Comparison of ENCODE assay signal across 18 mouse cellular contexts in genomic region chr4:63862092-63862697, GRCm38 (mm10). TPM values are rescaled to one million over a fixed set of nuclear protein-coding genes. Genes with fewer than 3 reads are reported as not detected.
DNase-seq lines count a peak whose midpoint lies in the region; ATAC-seq and TF ChIP-seq lines count a peak whose summit lies in the region.
"Had no signal": no experiment of that assay in that cellular context is flagged by ENCODE, and none has a peak within 500 bp of the region (broad histone marks: within the 10 kb centered on the region; RNA-seq: fewer than 3 reads in every experiment).

No protein-coding gene starts in this region.

- no peak overlapping the region for H3K9ac ChIP-seq in forebrain, embryonic 14.5 days (ENCODE audit: low read length)
- H3K9ac ChIP-seq in lung, embryonic 14.5 days, result no peak overlapping the region
- H3K9ac ChIP-seq: liver, postnatal 0 days had no signal

- no peak for TF ChIP-seq POLR2A in lung, adult 2 months (IDR thresholded peaks at IDR 0.05; ENCODE audit: borderline replicate concordance, extremely low read depth, low read depth, low read length)
- no peak for TF ChIP-seq POLR2A in myocyte (IDR thresholded peaks at IDR 0.05; ENCODE audit: insufficient read length, low read depth)

- H3K36me3 ChIP-seq in forebrain, embryonic 14.5 days (ENCODE audit: control insufficient read depth, insufficient read depth, low read length), result no peaks in the 10 kb centered on the region
- no peaks in the 10 kb centered on the region for H3K36me3 ChIP-seq in forebrain, embryonic 10.5 days (replicated peaks)
- H3K36me3 ChIP-seq in lung, embryonic 14.5 days (ENCODE audit: insufficient read depth), result no peaks in the 10 kb centered on the region
- H3K36me3 ChIP-seq in myocyte (ENCODE audit: control insufficient read depth, insufficient read depth), result no peaks in the 10 kb centered on the region

- no peak overlapping the region for H3K27ac ChIP-seq in forebrain, embryonic 14.5 days (ENCODE audit: low read depth, low read length)
- H3K27ac ChIP-seq in forebrain, embryonic 10.5 days, result no peak overlapping the region
- H3K27ac ChIP-seq in lung, embryonic 14.5 days (ENCODE audit: low read depth), result no peak overlapping the region

- no peak for ATAC-seq in forebrain, embryonic 14.5 days
- ATAC-seq in lung, embryonic 14.5 days (ENCODE audit: insufficient read depth), result peak; percentile 75
- ATAC-seq: liver, postnatal 0 days; Patski had no signal

- no peak for TF ChIP-seq CTCF in lung, embryonic 14.5 days (IDR thresholded peaks at IDR 0.05; ENCODE audit: low read depth)
- TF ChIP-seq CTCF in lung, adult 2 months (IDR thresholded peaks at IDR 0.05; ENCODE audit: insufficient read depth, low read length), result no peak

- no peaks in the 10 kb centered on the region for H3K9me3 ChIP-seq in forebrain, embryonic 14.5 days (replicated peaks; ENCODE audit: control insufficient read depth, low read length)
- H3K9me3 ChIP-seq in forebrain, embryonic 10.5 days, result no peaks in the 10 kb centered on the region
- H3K9me3 ChIP-seq in lung, embryonic 14.5 days (ENCODE audit: low read depth, low read length), result no peaks in the 10 kb centered on the region

- no peak overlapping the region for H3K4me2 ChIP-seq in forebrain, embryonic 14.5 days (ENCODE audit: low read length)
- no peak overlapping the region for H3K4me2 ChIP-seq in lung, embryonic 14.5 days
- H3K4me2 ChIP-seq in myocyte (ENCODE audit: low read depth), result no peak overlapping the region

- DNase-seq in forebrain, embryonic 14.5 days (ENCODE audit: low spot score), result peak; percentile 4
- no peak for DNase-seq in forebrain, embryonic 10.5 days (ENCODE audit: extremely low spot score, low spot score)
- DNase-seq in lung, embryonic 14.5 days, result peak; percentile 74
- DNase-seq in lung, adult 2 months, result no peak
- DNase-seq in kidney, postnatal 36 days, result peak; percentile 6 to 12
- DNase-seq in right cerebral cortex, postnatal 36 days (ENCODE audit: low spot score in 2 of 2), result no peak
- no peak for DNase-seq in spleen, postnatal 4 days (ENCODE audit: low spot score in 2 of 2)
- DNase-seq: adrenal gland, adult 2 months; layer of hippocampus, adult 9-11 months; left cerebral cortex, postnatal 4 days; liver, postnatal 0 days; midbrain, embryonic 14.5 days; right cerebral cortex, adult 18-20 months; thymus, adult 2 months had no signal

- H3K79me2 ChIP-seq in myocyte (ENCODE audit: control insufficient read depth, insufficient read depth), result no peaks in the 10 kb centered on the region

- no peak overlapping the region for H3ac ChIP-seq in myocyte (ENCODE audit: control insufficient read depth, insufficient read length)

- H3K4me1 ChIP-seq in forebrain, embryonic 14.5 days (ENCODE audit: control insufficient read depth, insufficient read depth, low read length), result no peaks in the 10 kb centered on the region
- H3K4me1 ChIP-seq in forebrain, embryonic 10.5 days, result no peaks in the 10 kb centered on the region
- H3K4me1 ChIP-seq in lung, embryonic 14.5 days (ENCODE audit: insufficient read depth), result 0 out of 2 replicates have a peak, but pooled peaks cover 6% of the 10 kb centered on the region
- peaks cover 5% of the 10 kb centered on the region; the same call in 1 of the 2 replicates for H3K4me1 ChIP-seq in lung, adult 2 months (ENCODE audit: control insufficient read depth, insufficient read depth, low read length)

- H3K4me3 ChIP-seq in forebrain, embryonic 14.5 days (ENCODE audit: low read depth, low read length), result no peak overlapping the region
- H3K4me3 ChIP-seq in forebrain, embryonic 10.5 days, result no peak overlapping the region
- H3K4me3 ChIP-seq in lung, embryonic 14.5 days (ENCODE audit: low read depth, low read length), result no peak overlapping the region
- H3K4me3 ChIP-seq in lung, adult 2 months (replicated peaks; ENCODE audit: extremely low read depth, low read depth, low read length), result no peak overlapping the region
- no peak overlapping the region for H3K4me3 ChIP-seq in myocyte

- 76% methylated on average over 4 of the region's 4 CpGs for WGBS in forebrain, embryonic 14.5 days
- 86% methylated on average over 4 of the region's 4 CpGs for WGBS in forebrain, embryonic 10.5 days
- WGBS in lung, embryonic 14.5 days, result 28% methylated on average over 4 of the region's 4 CpGs
- 26% methylated on average over 4 of the region's 4 CpGs for WGBS in lung, adult 2 months

- no peaks in the 10 kb centered on the region for H3K27me3 ChIP-seq in forebrain, embryonic 14.5 days (replicated peaks; ENCODE audit: control insufficient read depth, insufficient read depth, low read length)
- no peaks in the 10 kb centered on the region for H3K27me3 ChIP-seq in forebrain, embryonic 10.5 days (ENCODE audit: poor library complexity, severe bottlenecking)
- H3K27me3 ChIP-seq in lung, embryonic 14.5 days (ENCODE audit: insufficient read depth, low read length), result no peaks in the 10 kb centered on the region
- no peaks in the 10 kb centered on the region for H3K27me3 ChIP-seq in myocyte (ENCODE audit: control insufficient read depth, insufficient read depth, insufficient read length)
- H3K27me3 ChIP-seq: Patski had no signal

TF ChIP-seq in myocyte, 11 proteins besides CTCF, POLR2A, EP300 and RAD21:
- TF ChIP-seq CEBPB (IDR thresholded peaks at IDR 0.05; ENCODE audit: insufficient read depth, poor library complexity, severe bottlenecking), result peak; percentile 17; the same call in 1 of the 2 replicates
- TF ChIP-seq USF1 (IDR thresholded peaks at IDR 0.05; ENCODE audit: low read depth), result no peak

RNA-seq across cellular contexts. Expression of gene Tnfsf8, which starts 1.0 kb away (rescaled TPM):
- polyA plus RNA-seq in forebrain, embryonic 14.5 days (2014; fragmentation: Nextera tagmentation; extraction: Ambion mirVana), result 0.15 TPM in 2 replicates
- polyA plus RNA-seq in forebrain, embryonic 10.5 days (2016; fragmentation: Nextera tagmentation; extraction: Ambion mirVana), result not detected in 2 replicates
- polyA plus RNA-seq in lung, embryonic 14.5 days (2014; fragmentation: Nextera tagmentation; extraction: Ambion mirVana), result 0.04 and 0.07 TPM in 2 replicates
- polyA plus RNA-seq in lung, adult 2 months (2012; rRNA removed), result 0.11 and 0.18 TPM in 2 replicates
- polyA plus RNA-seq in myocyte (2012; fragmentation: generic; extraction: Trizol), result 0.02 TPM
- polyA plus RNA-seq: adrenal gland, adult 2 months; C2C12; neural tube, embryonic 14.5 days; Patski had no signal

Comparison
In these comparisons a context has a peak if more than half of its experiments do, and no peak if none do; other contexts are left out.
1. DNase-seq: peak in forebrain, embryonic 14.5 days (single experiment), lung, embryonic 14.5 days (single experiment) and kidney, postnatal 36 days (2 of 2); none in forebrain, embryonic 10.5 days (single experiment), lung, adult 2 months (single experiment), right cerebral cortex, postnatal 36 days (0 of 2) and spleen, postnatal 4 days (0 of 2).